Mouse (Mus musculus): ENCODE data around the gene Ascl5. TPM values are rescaled to one million over a fixed set of nuclear protein-coding genes. Genes with fewer than 3 reads are reported as not detected.

The Ascl5 gene
- total and polyA plus RNA-seq, 2 experiments from 2014 or later: 0.30 to 3.0 TPM

DNA sequence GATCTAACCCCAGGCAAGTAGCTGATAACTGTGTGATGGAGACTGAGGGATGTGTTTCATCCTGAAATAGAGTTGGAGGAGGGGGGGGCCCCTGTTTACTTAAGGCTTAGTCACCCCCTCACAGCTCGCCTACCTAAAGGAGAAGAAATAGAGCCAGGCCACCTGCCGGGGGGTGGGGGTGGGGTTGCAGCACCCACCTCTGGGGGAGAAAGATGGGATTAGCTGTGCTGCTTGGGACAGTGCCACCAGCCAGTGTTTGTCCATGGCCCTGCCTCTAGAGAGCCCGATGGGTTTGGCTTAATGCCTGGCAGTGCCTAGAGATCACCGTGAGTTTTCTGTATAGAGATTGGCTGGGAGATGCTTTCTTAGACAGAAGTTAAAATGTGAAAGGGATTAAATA is 9.7 kb upstream of the Ascl5 start:
- no peak for ATAC-seq (ENCODE audit: low FRiP score)
- TF ChIP-seq CTCF (IDR thresholded peaks at IDR 0.05): no peak
- DNase-seq (ENCODE audit: low spot score): peak; percentile 47
- H3K9ac ChIP-seq (replicated peaks; ENCODE audit: low read length, poor library complexity, severe bottlenecking): no peak overlapping the region
- peaks cover 5% of the 10 kb centered on the region; the same call in 1 of the 2 replicates for H3K4me1 ChIP-seq (ENCODE audit: insufficient read depth, low read length)
- H3K36me3 ChIP-seq (ENCODE audit: insufficient read depth, low read length): no peaks in the 10 kb centered on the region
- no peaks in the 10 kb centered on the region for H3K9me3 ChIP-seq (ENCODE audit: low read length)
- H3K27ac ChIP-seq (ENCODE audit: low read depth, low read length): no peak overlapping the region
- 25% methylated on average over 4 of the region's 4 CpGs for WGBS
- H3K4me3 ChIP-seq (ENCODE audit: low read depth, low read length): no peak overlapping the region
- no peak overlapping the region for H3K4me2 ChIP-seq (ENCODE audit: low read depth, low read length, poor library complexity, severe bottlenecking)
- no peaks in the 10 kb centered on the region for H3K27me3 ChIP-seq (ENCODE audit: insufficient read depth, low read length)

DNA sequence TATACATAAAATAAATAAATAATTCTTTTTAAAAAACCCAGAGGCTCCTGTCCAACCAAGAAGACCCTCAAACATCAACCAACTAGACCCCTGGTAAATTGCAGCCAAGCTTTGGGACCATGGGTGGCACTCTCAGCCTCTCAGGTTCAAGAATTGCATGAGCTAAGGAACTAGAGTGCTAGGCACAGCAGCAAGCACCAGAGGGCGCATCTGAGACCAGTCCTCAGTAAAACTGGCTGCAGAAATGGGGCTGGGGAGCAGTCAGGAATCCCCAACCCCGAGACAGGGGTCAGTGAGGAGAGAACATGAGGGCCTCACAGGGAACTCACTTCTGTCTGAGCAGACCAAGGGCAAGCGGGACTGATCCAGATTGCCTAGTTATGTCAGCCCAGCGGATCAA is 4.8 kb upstream of the Ascl5 start:
- TF ChIP-seq CTCF (IDR thresholded peaks at IDR 0.05): peak; percentile 85
- Histone ChIP-seq H3K27ac (ENCODE audit: low read depth, low read length) (no peak overlapping the region), H3K9me3 (ENCODE audit: low read length) (no peaks in the 10 kb centered on the region), H3K27me3 (ENCODE audit: insufficient read depth, low read length) (peaks cover 12% of the 10 kb centered on the region), H3K9ac (replicated peaks; ENCODE audit: low read length, poor library complexity, severe bottlenecking) (no peak overlapping the region), H3K4me3 (ENCODE audit: low read depth, low read length) (no peak overlapping the region), H3K4me2 (ENCODE audit: low read depth, low read length, poor library complexity, severe bottlenecking) (no peak overlapping the region), H3K4me1 (ENCODE audit: insufficient read depth, low read length) (peaks cover 4% of the 10 kb centered on the region; the same call in 1 of the 2 replicates), H3K36me3 (ENCODE audit: insufficient read depth, low read length) (no peaks in the 10 kb centered on the region)
- WGBS: 19% methylated on average over 4 of the region's 4 CpGs
- DNase-seq (ENCODE audit: low spot score) (peak; percentile 83), ATAC-seq (ENCODE audit: low FRiP score) (no peak)

GRCm38 (mm10) chr1:136047432-136047831 is 3.2 kb upstream of the Ascl5 start:
- H3K4me2 ChIP-seq (ENCODE audit: low read depth, low read length, poor library complexity, severe bottlenecking): no peak overlapping the region
- H3K9ac ChIP-seq (replicated peaks; ENCODE audit: low read length, poor library complexity, severe bottlenecking): no peak overlapping the region
- no peaks in the 10 kb centered on the region for H3K9me3 ChIP-seq (ENCODE audit: low read length)
- H3K36me3 ChIP-seq (ENCODE audit: insufficient read depth, low read length): no peaks in the 10 kb centered on the region
- WGBS: 9% methylated on average over 2 of the region's 2 CpGs
- H3K4me1 ChIP-seq (ENCODE audit: insufficient read depth, low read length): no peaks in the 10 kb centered on the region
- DNase-seq (ENCODE audit: low spot score): peak; percentile 51
- no peak overlapping the region for H3K27ac ChIP-seq (ENCODE audit: low read depth, low read length)
- peaks cover 18% of the 10 kb centered on the region for H3K27me3 ChIP-seq (ENCODE audit: insufficient read depth, low read length)
- no peak overlapping the region for H3K4me3 ChIP-seq (ENCODE audit: low read depth, low read length)
- ATAC-seq (ENCODE audit: low FRiP score): no peak
- TF ChIP-seq CTCF (IDR thresholded peaks at IDR 0.05): peak; percentile 76

DNA sequence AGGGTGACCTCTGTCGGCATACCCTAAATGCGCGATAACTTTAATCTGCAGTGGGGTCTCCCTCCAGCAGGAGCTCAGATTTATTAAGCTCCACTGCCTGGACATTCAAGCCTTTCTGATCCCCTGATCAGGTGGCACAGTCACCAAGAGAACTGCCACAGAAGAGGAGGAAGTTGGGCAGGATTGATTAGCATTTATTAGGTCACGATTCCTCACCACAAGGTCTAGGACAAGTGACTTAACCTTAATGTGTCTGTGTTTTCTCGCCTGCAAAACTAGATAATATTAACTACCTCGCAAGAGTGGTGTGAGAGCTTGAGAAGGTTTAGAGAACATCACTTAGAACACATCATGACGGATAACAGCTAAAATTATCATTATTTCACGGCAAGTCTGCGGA is 2.7 kb upstream of the Ascl5 start:
- Histone ChIP-seq H3K9me3 (ENCODE audit: low read length) (no peaks in the 10 kb centered on the region), H3K4me2 (ENCODE audit: low read depth, low read length, poor library complexity, severe bottlenecking) (no peak overlapping the region), H3K4me1 (ENCODE audit: insufficient read depth, low read length) (no peaks in the 10 kb centered on the region), H3K4me3 (ENCODE audit: low read depth, low read length) (no peak overlapping the region), H3K27me3 (ENCODE audit: insufficient read depth, low read length) (peaks cover 19% of the 10 kb centered on the region), H3K9ac (replicated peaks; ENCODE audit: low read length, poor library complexity, severe bottlenecking) (no peak overlapping the region), H3K27ac (ENCODE audit: low read depth, low read length) (no peak overlapping the region), H3K36me3 (ENCODE audit: insufficient read depth, low read length) (no peaks in the 10 kb centered on the region)
- DNase-seq (ENCODE audit: low spot score) (no peak), ATAC-seq (ENCODE audit: low FRiP score) (no peak)
- no peak for TF ChIP-seq CTCF (IDR thresholded peaks at IDR 0.05)
- WGBS: 73% methylated on average over 9 of the region's 9 CpGs

- ATAC-seq (ENCODE audit: low FRiP score) (peak; percentile 8), DNase-seq (ENCODE audit: low spot score) (peak; percentile 27)
- 1% methylated on average over 35 of the region's 36 CpGs for WGBS
- Histone ChIP-seq H3K4me2 (ENCODE audit: low read depth, low read length, poor library complexity, severe bottlenecking) (peak overlapping the region; percentile 54), H3K27ac (ENCODE audit: low read depth, low read length) (no peak overlapping the region), H3K36me3 (ENCODE audit: insufficient read depth, low read length) (no peaks in the 10 kb centered on the region), H3K9me3 (ENCODE audit: low read length) (no peaks in the 10 kb centered on the region), H3K4me1 (ENCODE audit: insufficient read depth, low read length) (peaks cover 2% of the 10 kb centered on the region; the same call in 1 of the 2 replicates), H3K4me3 (ENCODE audit: low read depth, low read length) (peak overlapping the region; percentile 35), H3K27me3 (ENCODE audit: insufficient read depth, low read length) (peaks cover 23% of the 10 kb centered on the region), H3K9ac (replicated peaks; ENCODE audit: low read length, poor library complexity, severe bottlenecking) (peak overlapping the region; percentile 50)
- TF ChIP-seq CTCF (IDR thresholded peaks at IDR 0.05): no peak
These were observed 360 bp downstream of the Ascl5 start for GRCm38 (mm10) chr1:136051013-136051315.

DNA sequence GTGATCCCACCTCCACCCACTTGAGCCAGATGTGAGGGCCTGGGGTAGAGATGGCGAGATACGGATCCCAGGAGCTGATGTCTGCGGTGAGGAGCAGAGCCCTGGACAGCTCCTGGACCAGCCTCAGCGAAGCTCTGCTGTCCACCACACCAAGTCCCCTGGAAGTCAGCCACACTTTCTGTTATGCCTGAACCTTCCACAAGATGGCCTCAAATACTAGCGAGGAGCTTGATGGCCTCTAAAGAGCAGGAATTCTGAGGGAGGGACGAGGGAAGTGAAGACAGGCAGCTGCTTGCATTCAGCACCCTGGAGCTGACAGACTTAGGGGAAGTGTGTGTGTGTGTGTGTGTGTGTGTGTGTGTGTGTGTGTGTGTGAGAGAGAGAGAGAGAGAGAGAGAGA is 861 bp downstream of the Ascl5 start:
- Histone ChIP-seq H3K27me3 (ENCODE audit: insufficient read depth, low read length) (peaks cover 23% of the 10 kb centered on the region), H3K27ac (ENCODE audit: low read depth, low read length) (no peak overlapping the region), H3K4me2 (ENCODE audit: low read depth, low read length, poor library complexity, severe bottlenecking) (peak overlapping the region; percentile 54), H3K9me3 (ENCODE audit: low read length) (no peaks in the 10 kb centered on the region), H3K36me3 (ENCODE audit: insufficient read depth, low read length) (no peaks in the 10 kb centered on the region), H3K4me1 (ENCODE audit: insufficient read depth, low read length) (peaks cover 6% of the 10 kb centered on the region; the same call in 1 of the 2 replicates), H3K9ac (replicated peaks; ENCODE audit: low read length, poor library complexity, severe bottlenecking) (peak overlapping the region; percentile 50; the same call in 1 of the 2 replicates), H3K4me3 (ENCODE audit: low read depth, low read length) (peak overlapping the region; percentile 35)
- WGBS: 0% methylated on average over 6 of the region's 6 CpGs
- TF ChIP-seq CTCF (IDR thresholded peaks at IDR 0.05): peak; percentile 94
- peak; percentile 95 for DNase-seq (ENCODE audit: low spot score)
- ATAC-seq (ENCODE audit: low FRiP score): peak; percentile 64

Measured in midbrain, postnatal 0 days (tissue).